Mouse (Mus musculus): Measurements from ENCODE around the gene Fuk.
"Not testable (repeated sequence)": the region's sequence is repeated elsewhere in the genome, so short reads cannot be mapped to it uniquely, and the experiment has no call there.

GRCm38 (mm10) chr8:110909850-110910249 is 7.6 kb upstream of the Fuk start:
- not testable (repeated sequence) for TF ChIP-seq CTCF (IDR thresholded peaks at IDR 0.05; ENCODE audit: control insufficient read depth, insufficient read depth, low read length); POLR2A (IDR thresholded peaks at IDR 0.05; ENCODE audit: borderline replicate concordance, control insufficient read depth, low read depth, low read length)
